Mouse (Mus musculus) limb, embryonic 13.5 days (tissue): ENCODE measurements around the gene Klhdc4. TPM values are rescaled to one million over a fixed set of nuclear protein-coding genes. Genes with fewer than 3 reads are reported as not detected.

Experiments
- ATAC-seq: fragments of 200-750 bp; cut with Nextera tagmentation; 2 replicates; pipeline ENCODE4 v1.8.0; 2017; ENCODE audit warnings: low read depth, moderate number of reproducible peaks, moderate TSS enrichment; ENCODE audit not compliant: low FRiP score
- H3K27ac ChIP-seq: fragments of 300-500 bp; sonication (generic); 2 replicates; pipeline ENCODE4 v1.5.1; 2015; ENCODE audit warnings: inconsistent platforms, mild to moderate bottlenecking, moderate library complexity
- H3K27me3 ChIP-seq: fragments of 300-500 bp; sonication (generic); 2 replicates; pipeline ENCODE4 v1.6.1; 2015; ENCODE audit warnings: mild to moderate bottlenecking, inconsistent platforms
- H3K36me3 ChIP-seq: fragments of 300-500 bp; sonication (generic); 2 replicates; pipeline ENCODE4 v1.6.1; 2015; ENCODE audit warnings: inconsistent platforms, mild to moderate bottlenecking, moderate library complexity
- H3K4me1 ChIP-seq: fragments of 300-500 bp; sonication (generic); 2 replicates; pipeline ENCODE4 v1.6.1; 2015; ENCODE audit warnings: inconsistent platforms
- H3K4me2 ChIP-seq: fragments of 300-500 bp; sonication (generic); replicated peaks from 2 replicates; pipeline ENCODE4 v1.6.1; 2015; ENCODE audit warnings: inconsistent platforms, mild to moderate bottlenecking, moderate library complexity
- H3K4me3 ChIP-seq: fragments of 300-500 bp; sonication (generic); 2 replicates; pipeline ENCODE4 v1.5.1; 2015; ENCODE audit warnings: moderate library complexity, mild to moderate bottlenecking, inconsistent platforms
- H3K9ac ChIP-seq: fragments of 300-500 bp; sonication (generic); 2 replicates; pipeline ENCODE4 v1.6.1; 2015; ENCODE audit warnings: mild to moderate bottlenecking, inconsistent platforms
- H3K9me3 ChIP-seq: fragments of 300-500 bp; sonication (generic); 2 replicates; pipeline ENCODE4 v1.6.1; 2016; ENCODE audit warnings: inconsistent platforms
- WGBS: fragments of 180-500 bp; shearing (Covaris S2); methylation state at CpG from one replicate; pipeline ENCODE4 v1.1.7; 2015; 5-methylcytosine and 5-hydroxymethylcytosine counted together
- polyA plus RNA-seq: library from polyadenylated mRNA; unstranded; fragments of >200 nt; fragmentation: Nextera tagmentation; extraction: Ambion mirVana; gene quantifications from 2 replicates; pipeline ENCODE4 v1.2.1, GENCODE M21; 2015

Gene Klhdc4
- polyA plus RNA-seq, 1 experiment from 2014 or later = 40.9 TPM

GRCm38 (mm10) chr8:121861806-121862548 lies 32.6 kb upstream of the Klhdc4 start:
- no peak for ATAC-seq
- Histone ChIP-seq H3K4me2 (no peak overlapping the region), H3K4me3 (no peak overlapping the region), H3K9ac (no peak overlapping the region), H3K27me3 (no peaks in the 10 kb centered on the region), H3K9me3 (no peaks in the 10 kb centered on the region), H3K36me3 (no peaks in the 10 kb centered on the region), H3K27ac (no peak overlapping the region), H3K4me1 (peaks cover 14% of the 10 kb centered on the region; the same call in 1 of the 2 replicates)
- WGBS = 63% methylated on average over 12 of the region's 12 CpGs

- 42% methylated on average over 6 of the region's 6 CpGs for WGBS
- Histone ChIP-seq H3K9me3 (no peaks in the 10 kb centered on the region), H3K36me3 (no peaks in the 10 kb centered on the region), H3K27me3 (no peaks in the 10 kb centered on the region), H3K4me3 (no peak overlapping the region), H3K27ac (no peak overlapping the region; the same call in 1 of the 2 replicates), H3K4me2 (no peak overlapping the region), H3K9ac (no peak overlapping the region), H3K4me1 (peaks cover 7% of the 10 kb centered on the region; the same call in 1 of the 2 replicates)
- ATAC-seq = no peak
Observed at GRCm38 (mm10) chr8:121861276-121861675, 31.9 kb upstream of the Klhdc4 start.

GRCm38 (mm10) chr8:121857747-121858146 lies 28.4 kb upstream of the Klhdc4 start:
- no peak overlapping the region for H3K9ac ChIP-seq
- 45% methylated on average over 2 of the region's 2 CpGs for WGBS
- no peak for ATAC-seq

GRCm38 (mm10) chr8:121857331-121857730 lies 28.0 kb upstream of the Klhdc4 start:
- ATAC-seq = no peak
- H3K4me1 ChIP-seq = no peaks in the 10 kb centered on the region
- no peaks in the 10 kb centered on the region for H3K27me3 ChIP-seq

More at GRCm38 (mm10) chr8:121857747-121858146, 28.4 kb upstream of the Klhdc4 start:
- Histone ChIP-seq H3K27ac (no peak overlapping the region), H3K4me1 (no peaks in the 10 kb centered on the region), H3K36me3 (no peaks in the 10 kb centered on the region), H3K4me3 (no peak overlapping the region), H3K4me2 (no peak overlapping the region), H3K27me3 (no peaks in the 10 kb centered on the region), H3K9me3 (no peaks in the 10 kb centered on the region; the same call in 1 of the 2 replicates)

GRCm38 (mm10) chr8:121856071-121856746 lies 26.8 kb upstream of the Klhdc4 start:
- no peak overlapping the region for H3K27ac ChIP-seq
- H3K9me3 ChIP-seq = no peaks in the 10 kb centered on the region; the same call in 1 of the 2 replicates
- H3K4me2 ChIP-seq = no peak overlapping the region
- H3K36me3 ChIP-seq = no peaks in the 10 kb centered on the region
- H3K27me3 ChIP-seq = no peaks in the 10 kb centered on the region
- WGBS = 76% methylated on average over 14 of the region's 14 CpGs
- H3K4me3 ChIP-seq = no peak overlapping the region
- H3K4me1 ChIP-seq = no peaks in the 10 kb centered on the region; the same call in 1 of the 2 replicates
- no peak for ATAC-seq
- H3K9ac ChIP-seq = no peak overlapping the region

More at GRCm38 (mm10) chr8:121857331-121857730, 28.0 kb upstream of the Klhdc4 start:
- Histone ChIP-seq H3K27ac (no peak overlapping the region), H3K4me3 (no peak overlapping the region), H3K9ac (no peak overlapping the region), H3K36me3 (no peaks in the 10 kb centered on the region), H3K4me2 (no peak overlapping the region), H3K9me3 (no peaks in the 10 kb centered on the region; the same call in 1 of the 2 replicates)
- WGBS = 74% methylated on average over 9 of the region's 9 CpGs

- H3K4me2 ChIP-seq = no peak overlapping the region
- WGBS = 87% methylated on average over 2 of the region's 2 CpGs
- H3K4me1 ChIP-seq = peaks cover 6% of the 10 kb centered on the region
- no peaks in the 10 kb centered on the region for H3K36me3 ChIP-seq
- ATAC-seq = no peak
- H3K4me3 ChIP-seq = no peak overlapping the region
- no peaks in the 10 kb centered on the region for H3K27me3 ChIP-seq
- no peaks in the 10 kb centered on the region; the same call in 1 of the 2 replicates for H3K9me3 ChIP-seq
- H3K27ac ChIP-seq = no peak overlapping the region
- no peak overlapping the region for H3K9ac ChIP-seq
Observed at GRCm38 (mm10) chr8:121853586-121853985, 24.2 kb upstream of the Klhdc4 start.

GRCm38 (mm10) chr8:121852464-121852863 lies 23.1 kb upstream of the Klhdc4 start:
- H3K4me2 ChIP-seq = no peak overlapping the region
- 54% methylated on average over 7 of the region's 7 CpGs for WGBS
- 0 out of 2 replicates have a peak overlapping the region, but pooled peaks have one; percentile 19 for H3K9ac ChIP-seq
- peaks cover 6% of the 10 kb centered on the region for H3K4me1 ChIP-seq
- H3K27me3 ChIP-seq = no peaks in the 10 kb centered on the region; the same call in 1 of the 2 replicates
- no peaks in the 10 kb centered on the region; the same call in 1 of the 2 replicates for H3K9me3 ChIP-seq
- no peak overlapping the region for H3K4me3 ChIP-seq
- ATAC-seq = no peak
- no peaks in the 10 kb centered on the region for H3K36me3 ChIP-seq
- H3K27ac ChIP-seq = no peak overlapping the region

- Histone ChIP-seq H3K27me3 (no peaks in the 10 kb centered on the region; the same call in 1 of the 2 replicates), H3K36me3 (no peaks in the 10 kb centered on the region), H3K4me1 (peaks cover 6% of the 10 kb centered on the region), H3K9ac (no peak overlapping the region), H3K4me3 (no peak overlapping the region), H3K4me2 (no peak overlapping the region), H3K9me3 (no peaks in the 10 kb centered on the region; the same call in 1 of the 2 replicates), H3K27ac (no peak overlapping the region)
- 65% methylated on average over 7 of the region's 7 CpGs for WGBS
- ATAC-seq = no peak
Observed at GRCm38 (mm10) chr8:121851716-121852115, 22.3 kb upstream of the Klhdc4 start.

- Histone ChIP-seq H3K4me3 (peak overlapping the region; percentile 30), H3K9ac (peak overlapping the region; percentile 57), H3K27ac (no peak overlapping the region)
Observed at GRCm38 (mm10) chr8:121850821-121851470, 21.6 kb upstream of the Klhdc4 start.

GRCm38 (mm10) chr8:121850436-121850820 lies 21.1 kb upstream of the Klhdc4 start:
- Histone ChIP-seq H3K9me3 (no peaks in the 10 kb centered on the region), H3K27me3 (no peaks in the 10 kb centered on the region; the same call in 1 of the 2 replicates), H3K4me1 (peaks cover 6% of the 10 kb centered on the region), H3K4me3 (peak overlapping the region; percentile 30), H3K9ac (peak overlapping the region; percentile 57), H3K4me2 (peak overlapping the region; percentile 62), H3K27ac (no peak overlapping the region), H3K36me3 (no peaks in the 10 kb centered on the region)
- ATAC-seq = no peak
- 40% methylated on average over 12 of the region's 12 CpGs for WGBS

More at GRCm38 (mm10) chr8:121850821-121851470, 21.6 kb upstream of the Klhdc4 start:
- Histone ChIP-seq H3K36me3 (no peaks in the 10 kb centered on the region), H3K27me3 (no peaks in the 10 kb centered on the region; the same call in 1 of the 2 replicates), H3K4me1 (peaks cover 6% of the 10 kb centered on the region), H3K4me2 (peak overlapping the region; percentile 62), H3K9me3 (no peaks in the 10 kb centered on the region; the same call in 1 of the 2 replicates)
- ATAC-seq = peak; percentile 88
- WGBS = 5% methylated on average over 24 of the region's 24 CpGs

GRCm38 (mm10) chr8:121850018-121850417 lies 20.6 kb upstream of the Klhdc4 start:
- no peaks in the 10 kb centered on the region; the same call in 1 of the 2 replicates for H3K27me3 ChIP-seq
- ATAC-seq = no peak
- H3K36me3 ChIP-seq = no peaks in the 10 kb centered on the region
- no peak overlapping the region for H3K27ac ChIP-seq
- no peaks in the 10 kb centered on the region for H3K9me3 ChIP-seq
- no peak overlapping the region for H3K4me2 ChIP-seq
- H3K4me3 ChIP-seq = no peak overlapping the region
- 14% methylated on average over 6 of the region's 6 CpGs for WGBS
- peaks cover 6% of the 10 kb centered on the region for H3K4me1 ChIP-seq
- no peak overlapping the region for H3K9ac ChIP-seq
